Mouse (Mus musculus): ENCODE results near the gene Dcdc2a.

GRCm38 (mm10) chr13:25108353-25108752 is 52.5 kb downstream of the Dcdc2a start:
- TF ChIP-seq CTCF (IDR thresholded peaks at IDR 0.05; ENCODE audit: extremely low read depth, insufficient read depth, insufficient read length, insufficient replicate concordance), result no peak
- no peak for TF ChIP-seq POLR2A (IDR thresholded peaks at IDR 0.05; ENCODE audit: low read depth, low read length)

All from spleen, adult 2 months (tissue).